Mouse (Mus musculus) c-Kit-positive CD71-negative TER-119-negative erythroid progenitor cells, embryonic 14.5 days (primary cell): ENCODE results near the gene Clec16a.

Experiments
- DNase-seq: peaks from one replicate; pipeline ENCODE4 v3.0.0-alpha.2; 2013; ENCODE audit warnings: low read depth

Gene Clec16a

GRCm38 (mm10) chr16:10682521-10682920 lies 137.4 kb downstream of the Clec16a start:
- no peak for DNase-seq

DNA sequence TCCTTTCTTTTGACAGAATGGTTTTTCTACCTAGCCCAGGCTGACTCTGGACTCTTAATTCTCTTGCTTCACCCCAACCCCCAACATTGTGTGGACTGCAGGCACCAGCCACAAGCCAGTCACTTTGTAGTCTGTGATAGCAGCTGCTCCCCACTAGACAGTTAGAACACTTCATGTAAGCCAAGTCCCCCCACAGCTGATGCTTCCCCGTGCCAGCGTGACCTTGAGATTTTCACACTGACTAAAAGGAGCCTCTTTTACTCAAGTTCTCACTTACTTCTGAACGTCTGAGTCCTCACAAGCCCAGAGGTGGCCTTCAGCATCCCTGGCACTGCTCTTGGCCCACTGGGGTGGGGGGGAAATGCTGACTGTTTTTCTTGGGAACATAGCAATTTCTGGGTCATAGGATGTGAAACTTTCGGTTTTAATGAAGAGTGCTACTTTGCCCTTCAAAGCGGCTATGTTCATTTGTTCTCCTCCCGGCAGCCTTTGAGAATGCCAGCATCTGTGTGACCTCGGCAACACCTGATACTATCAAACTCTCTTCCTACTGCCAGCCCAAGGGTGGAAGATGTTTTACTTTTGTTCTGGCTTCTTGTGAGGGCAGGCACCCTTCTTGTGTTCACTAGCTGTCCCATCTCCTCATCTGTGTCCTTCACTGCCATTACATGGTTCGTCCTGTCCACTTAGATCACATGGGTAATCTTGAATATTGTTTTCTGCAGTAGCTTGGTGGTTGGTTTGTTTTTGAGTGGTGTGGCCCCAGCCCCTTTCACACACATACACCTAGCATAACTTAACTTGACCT lies 138.3 kb downstream of the Clec16a start:
- DNase-seq, result no peak

DNA sequence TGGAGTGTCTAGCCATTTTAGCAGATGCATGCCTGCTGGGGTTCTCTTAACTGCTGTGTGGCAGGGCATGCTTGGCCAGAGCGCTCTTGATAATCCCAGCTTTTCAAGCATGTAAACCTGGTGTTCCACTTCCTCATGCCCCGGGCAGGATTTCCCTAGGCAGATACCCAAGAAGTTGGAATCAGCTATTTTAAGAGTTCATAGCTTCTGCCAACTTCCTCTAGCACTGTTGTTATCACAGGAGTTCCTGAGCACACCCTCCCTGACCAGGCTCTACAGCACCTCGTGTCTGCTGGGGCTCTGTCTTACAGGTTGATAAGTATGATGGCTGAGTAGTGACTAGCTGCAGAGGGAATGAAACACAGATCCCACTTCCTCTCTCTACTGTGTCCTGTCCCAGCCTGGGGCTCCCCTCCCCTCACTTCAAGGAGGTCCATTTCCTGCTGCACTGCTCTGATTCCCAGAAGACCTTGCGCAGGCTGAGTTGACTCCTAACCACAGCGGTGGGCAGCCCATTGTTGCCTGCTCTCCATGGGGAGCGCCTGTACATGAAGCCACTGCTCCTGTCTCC lies 144.7 kb downstream of the Clec16a start:
- no peak for DNase-seq

DNA sequence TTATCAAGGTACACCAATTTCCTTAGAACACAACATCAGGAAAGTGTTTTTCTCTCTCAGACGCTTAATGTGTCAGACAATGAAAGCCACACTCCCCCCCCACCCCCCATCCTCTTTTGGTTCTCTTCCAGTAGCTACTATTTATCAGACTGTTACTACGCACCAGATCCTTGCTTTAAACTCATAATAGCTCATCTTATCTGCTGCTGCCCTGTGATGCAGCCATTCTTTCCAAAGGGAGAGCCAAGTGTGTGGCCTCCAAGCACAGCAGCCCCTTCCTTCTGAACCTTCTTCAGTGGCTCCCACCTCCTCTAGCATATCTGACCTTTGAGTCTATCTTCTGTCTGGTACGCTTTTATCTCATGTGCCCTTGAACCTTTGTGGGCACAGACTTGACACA lies 145.3 kb downstream of the Clec16a start:
- DNase-seq, result no peak

- DNase-seq, result no peak
Observed at GRCm38 (mm10) chr16:10691705-10692104, 146.6 kb downstream of the Clec16a start.

- no peak for DNase-seq
Observed at GRCm38 (mm10) chr16:10692848-10693247, 147.7 kb downstream of the Clec16a start.

- DNase-seq, result no peak
Observed at GRCm38 (mm10) chr16:10693424-10693823, 148.3 kb downstream of the Clec16a start.

DNA sequence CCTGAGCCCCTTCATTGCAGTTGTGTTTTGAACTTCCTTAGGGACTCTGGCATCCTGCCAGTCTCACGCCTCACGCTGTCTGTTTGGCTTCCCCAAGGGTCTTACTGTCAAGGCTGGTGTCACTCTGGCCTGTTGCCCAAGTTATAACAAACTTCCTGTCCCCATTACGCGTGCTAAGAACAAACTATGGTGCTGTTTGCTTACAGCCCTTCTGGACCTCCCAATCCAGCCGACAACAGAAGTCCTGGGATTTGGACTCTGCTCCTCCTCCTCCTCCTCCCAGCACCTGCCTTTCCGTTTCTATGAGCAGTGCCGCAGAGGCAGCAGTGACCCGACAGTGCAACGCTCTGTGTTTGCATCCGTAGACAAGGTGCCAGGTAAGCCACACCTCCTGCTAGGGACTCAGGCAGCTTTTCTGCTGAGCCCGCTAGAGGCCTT lies 149.3 kb downstream of the Clec16a start:
- DNase-seq, result no peak

DNA sequence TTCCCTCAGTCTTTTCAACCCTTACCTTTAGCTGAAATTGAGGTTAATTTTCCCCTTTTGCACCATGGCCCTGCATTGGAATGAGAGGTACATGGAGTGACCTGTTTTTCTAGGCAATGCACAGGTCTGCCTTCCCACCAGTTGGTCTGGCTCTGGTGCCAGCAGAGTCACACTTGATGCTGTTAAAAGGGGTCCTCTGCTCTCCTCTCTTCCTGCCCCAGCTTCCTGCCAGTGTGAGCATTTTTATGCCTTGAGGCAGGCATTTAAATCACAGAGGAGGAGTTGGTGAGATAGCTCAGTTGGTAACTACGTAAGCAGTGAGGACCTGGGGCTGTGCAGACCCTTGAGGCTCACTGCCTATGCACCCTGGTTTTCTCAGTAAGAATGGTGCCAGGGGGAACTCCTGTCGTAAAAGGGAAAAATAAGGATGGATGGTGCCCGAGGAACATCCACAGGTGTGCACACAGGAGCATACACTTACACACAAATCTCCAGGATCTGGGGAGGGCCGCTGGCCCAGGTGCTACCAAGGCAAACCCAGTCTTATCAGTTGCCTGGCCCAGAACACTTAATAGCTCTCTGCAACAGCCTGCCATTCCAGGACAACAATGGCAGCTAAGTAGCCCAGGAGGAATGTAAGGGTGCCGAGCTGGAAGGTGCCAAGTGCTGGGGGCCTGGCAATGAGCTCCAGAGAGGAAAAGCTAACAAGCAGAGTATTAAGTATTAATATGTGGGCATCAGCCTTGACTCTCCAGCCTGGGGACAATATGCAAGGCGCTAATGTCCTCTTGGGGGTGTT lies 152.9 kb downstream of the Clec16a start:
- no peak for DNase-seq

GRCm38 (mm10) chr16:10699316-10699715 lies 154.2 kb downstream of the Clec16a start:
- no peak for DNase-seq

DNA sequence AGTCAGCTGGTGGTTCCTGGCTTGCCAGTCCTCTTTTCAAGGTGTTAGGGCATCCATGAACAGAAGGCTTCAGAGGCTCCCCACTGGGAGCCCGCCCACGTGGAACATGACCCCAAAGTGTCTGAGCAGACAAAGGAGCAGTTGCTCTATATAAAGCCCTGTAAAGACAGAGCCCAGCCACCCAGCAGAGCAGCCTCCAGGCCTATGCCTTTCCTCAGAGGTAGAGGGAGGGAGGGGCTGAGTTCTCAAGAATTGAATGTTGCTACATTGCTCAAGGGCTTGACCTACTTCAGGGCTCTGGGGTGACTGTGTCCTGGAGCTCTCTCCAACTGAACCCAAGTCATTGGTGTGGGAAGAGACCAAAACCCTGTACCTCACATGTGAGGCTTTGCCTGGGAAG lies 155.0 kb downstream of the Clec16a start:
- DNase-seq, result no peak

DNA sequence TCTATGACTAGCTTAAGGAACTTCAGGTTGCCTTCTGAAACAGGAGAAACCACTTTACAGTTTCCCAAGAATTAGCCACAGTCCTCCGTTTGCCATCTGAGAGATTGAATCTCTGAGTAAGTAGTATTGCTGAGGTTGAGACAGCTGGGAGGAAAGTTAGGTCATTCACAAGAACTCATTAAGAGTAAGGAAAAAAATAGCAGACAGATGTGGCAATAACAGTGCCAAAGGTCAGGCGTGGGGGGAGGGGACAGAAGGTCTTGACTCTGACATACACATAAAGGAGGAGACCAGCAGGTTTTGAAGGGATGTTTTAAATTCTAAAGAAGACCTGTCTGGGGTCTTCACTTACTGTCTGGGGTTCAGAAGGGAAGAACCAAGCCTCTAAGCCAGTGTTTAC lies 157.3 kb downstream of the Clec16a start:
- DNase-seq, result no peak

GRCm38 (mm10) chr16:10703932-10704331 lies 158.8 kb downstream of the Clec16a start:
- DNase-seq, result no peak

GRCm38 (mm10) chr16:10705396-10705795 lies 160.3 kb downstream of the Clec16a start:
- DNase-seq, result no peak

DNA sequence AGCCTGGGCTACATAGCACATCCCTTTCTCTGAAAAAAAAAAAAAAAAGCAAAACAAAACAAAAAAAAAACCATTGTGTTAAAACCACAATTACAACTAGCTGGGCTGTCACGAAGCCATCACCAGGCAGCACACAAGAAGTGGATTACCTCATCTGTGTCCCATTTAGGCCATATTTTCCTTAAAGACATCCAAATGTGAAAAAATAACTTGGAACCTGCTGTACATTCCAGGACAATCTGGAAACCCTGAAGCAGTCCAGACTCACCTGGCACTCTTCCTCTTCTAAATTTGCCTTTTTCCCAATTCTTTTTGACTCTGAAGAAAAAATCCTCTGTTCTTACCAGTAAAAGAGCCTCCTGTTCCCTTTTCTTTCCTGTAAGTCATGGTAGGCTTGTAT lies 166.4 kb downstream of the Clec16a start:
- DNase-seq, result no peak

DNA sequence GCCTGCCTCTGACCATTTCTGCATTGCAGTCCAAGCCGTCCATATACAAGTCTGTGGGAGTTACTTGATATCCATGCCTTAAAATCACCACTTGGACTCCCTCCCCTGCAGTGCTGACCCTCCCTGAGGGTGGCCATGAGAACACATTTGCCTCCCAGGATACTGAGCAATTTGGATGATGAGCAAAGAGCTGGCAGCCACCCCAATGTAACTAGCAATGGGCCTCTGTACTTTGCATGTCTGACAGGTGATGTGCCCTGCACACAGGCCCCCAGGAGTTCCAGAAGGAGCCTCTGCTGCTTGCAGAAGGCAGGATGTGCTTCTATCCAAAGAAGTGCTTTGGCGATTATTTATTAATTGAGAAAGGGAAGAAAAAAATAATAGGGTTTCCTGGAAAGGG lies 167.9 kb downstream of the Clec16a start:
- no peak for DNase-seq

DNA sequence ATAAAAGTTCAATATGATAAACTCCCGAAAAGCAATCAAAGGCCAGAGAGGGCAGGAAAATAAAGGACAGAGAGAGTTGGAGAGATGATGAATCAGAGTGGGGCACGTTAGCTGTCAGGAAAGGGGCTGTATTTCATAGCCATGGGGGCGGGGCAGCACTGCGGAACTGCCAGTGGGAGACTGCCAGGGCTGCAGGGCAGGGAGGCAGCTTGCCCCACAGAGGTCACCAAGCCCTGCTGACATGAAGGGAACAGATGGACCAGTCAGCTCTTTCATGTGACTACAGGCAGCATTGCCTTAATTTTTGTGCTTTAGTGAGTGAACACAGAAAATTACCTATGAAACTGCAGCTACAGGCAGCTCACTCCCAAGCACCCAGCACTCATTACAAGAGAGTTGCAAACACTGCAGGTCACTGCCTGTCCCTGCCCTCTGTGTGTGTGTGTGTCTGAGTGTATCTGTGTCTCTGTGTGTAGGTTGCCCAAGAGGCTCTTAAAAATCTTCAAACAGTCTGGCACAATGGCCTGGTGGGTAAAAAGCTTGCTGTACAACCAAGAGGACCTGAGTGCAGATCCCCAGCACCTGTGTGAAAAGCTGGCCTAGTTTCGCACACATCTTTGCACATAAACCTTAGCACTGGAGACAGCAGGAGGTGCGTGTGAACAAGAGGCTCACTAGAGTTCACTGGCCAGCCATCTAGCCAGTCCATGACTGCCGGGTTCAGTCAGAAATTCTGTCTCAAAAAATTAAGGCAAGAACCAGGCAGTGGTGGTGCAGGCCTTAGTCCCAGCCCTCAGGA lies 168.5 kb downstream of the Clec16a start:
- DNase-seq, result no peak

DNA sequence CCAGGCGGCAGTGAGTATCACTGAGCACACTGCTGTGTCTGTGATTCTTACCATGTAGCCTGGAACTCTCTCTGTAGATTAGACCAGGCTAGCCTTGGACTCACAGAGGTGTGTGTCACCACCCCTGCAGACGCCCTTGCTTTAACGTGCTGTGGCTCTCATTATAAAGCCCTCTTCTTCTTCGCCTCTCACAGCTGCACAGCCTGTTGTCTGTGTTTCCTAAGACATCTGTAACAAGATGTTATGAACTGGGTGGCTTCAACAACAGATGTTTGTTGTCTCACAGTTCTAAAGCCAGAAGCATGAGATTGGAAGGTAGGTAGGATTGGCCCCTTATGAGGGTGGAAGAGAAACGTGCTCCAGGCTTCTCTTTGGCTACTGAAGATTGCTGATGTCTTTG lies 170.1 kb downstream of the Clec16a start:
- DNase-seq, result no peak

DNA sequence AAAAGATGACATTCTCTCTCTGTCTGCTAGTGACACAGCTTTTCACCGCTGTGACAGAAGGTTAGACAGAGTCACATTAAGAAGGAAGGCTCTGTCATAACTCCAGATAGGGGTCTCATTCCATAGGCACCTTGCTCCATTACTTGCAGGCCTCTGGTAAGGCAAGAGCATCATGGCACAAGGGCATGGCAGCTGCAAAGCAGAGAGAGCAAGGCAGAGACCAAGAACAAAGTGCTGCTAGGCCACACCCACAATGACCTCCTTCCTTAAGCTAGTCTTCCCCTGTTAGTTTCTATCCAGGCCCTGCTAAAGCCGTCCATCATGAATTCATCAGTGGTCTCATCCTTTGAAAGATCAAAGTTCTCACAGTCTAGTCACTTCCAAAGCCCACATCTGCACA lies 170.5 kb downstream of the Clec16a start:
- no peak for DNase-seq

- DNase-seq, result no peak
Observed at GRCm38 (mm10) chr16:10716696-10717095, 171.6 kb downstream of the Clec16a start.

GRCm38 (mm10) chr16:10719971-10720370 lies 174.8 kb downstream of the Clec16a start:
- DNase-seq, result no peak

GRCm38 (mm10) chr16:10722882-10723544 lies 177.9 kb downstream of the Clec16a start:
- DNase-seq, result no peak
